Mouse (Mus musculus) liver, postnatal 0 days (tissue): ENCODE measurements at regions not wholly inside any gene's neighbourhood (a gene's known extent, or its start where the extent isn't known, plus 50 kb on each side); places are given as distances from the start of the nearest gene placed in this dataset.

Experiments
- CTCF ChIP-seq: sonication (generic); IDR thresholded peaks from 2 replicates; pipeline ENCODE4 v1.5.1; 2016; ENCODE audit warnings: antibody characterized with exemption, low read depth
- EP300 ChIP-seq: IDR thresholded peaks from 2 replicates; pipeline ENCODE4 v1.6.1; 2016; ENCODE audit warnings: antibody characterized with exemption, low read depth, mild to moderate bottlenecking

DNA sequence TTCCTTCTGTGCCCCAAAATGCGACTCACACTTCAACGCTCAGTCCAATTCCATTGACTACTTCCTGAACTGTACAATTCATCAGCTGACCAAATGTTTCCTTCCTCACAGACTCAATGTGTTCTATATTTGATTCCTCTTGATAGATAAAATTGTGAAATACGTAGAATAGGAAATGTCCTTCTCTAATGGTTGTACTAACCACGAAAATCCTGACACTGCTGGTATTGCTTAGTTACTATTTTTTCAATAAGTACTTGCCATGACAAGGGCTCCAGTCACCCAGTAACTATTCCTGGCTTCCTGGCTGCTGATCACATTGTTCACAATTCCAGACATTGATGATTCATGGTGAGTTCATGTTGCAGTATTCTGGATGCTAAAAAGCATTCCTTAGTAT lies 75.7 kb upstream of the B430305J03Rik start:
- no peak for TF ChIP-seq EP300
- TF ChIP-seq CTCF: no peak
